Mouse (Mus musculus) spleen, postnatal 14 days (tissue): ENCODE data around the gene Cd59a.
A peak's percentile ranks its signal among the peaks of the same experiment; 100 is the strongest.
"Not testable (repeated sequence)": the region's sequence is repeated elsewhere in the genome, so short reads cannot be mapped to it uniquely, and the experiment has no call there.

Experiments
- DNase-seq, 2 experiments: peaks; one replicate each; pipeline ENCODE4 v3.0.0; 2021 to 2022; ENCODE audit warnings: low spot score in 2 of 2

The Cd59a gene

GRCm38 (mm10) chr2:104095741-104096213, at the start of gene Cd59a:
TSS of gene Cd59a (plus strand) at chr2:104095801.
- DNase-seq: peak; percentile 77

- DNase-seq: no peak
Measured at GRCm38 (mm10) chr2:104058381-104058780, 37.2 kb upstream of the Cd59a start.

- DNase-seq: no peak
Measured at GRCm38 (mm10) chr2:104058954-104059353, 36.6 kb upstream of the Cd59a start.

GRCm38 (mm10) chr2:104059786-104060185, 35.8 kb upstream of the Cd59a start:
- DNase-seq: no peak

GRCm38 (mm10) chr2:104060996-104061395, 34.6 kb upstream of the Cd59a start:
- DNase-seq: no peak

- DNase-seq: no peak
Measured at GRCm38 (mm10) chr2:104062665-104063064, 32.9 kb upstream of the Cd59a start.

GRCm38 (mm10) chr2:104064152-104064551, 31.4 kb upstream of the Cd59a start:
- no peak for DNase-seq

- DNase-seq: not testable (repeated sequence)
Measured at GRCm38 (mm10) chr2:104065526-104065925, 30.1 kb upstream of the Cd59a start, which contains the start of gene Gm10912. TSS of gene Gm10912 (plus strand) at chr2:104065826.

- not testable (repeated sequence) for DNase-seq
Measured at GRCm38 (mm10) chr2:104068450-104068849, 27.2 kb upstream of the Cd59a start, which contains the start of gene Gm10799. TSS of gene Gm10799 (minus strand) at chr2:104068550.

GRCm38 (mm10) chr2:104069704-104070185, 25.9 kb upstream of the Cd59a start, which contains the start of gene Cd59b:
TSS of gene Cd59b (plus strand) at chr2:104069849.
- peak; percentile 64 to 72 for DNase-seq

- not testable (repeated sequence) for DNase-seq
Measured at GRCm38 (mm10) chr2:104078285-104078684, 17.3 kb upstream of the Cd59a start.

- not testable (repeated sequence) for DNase-seq
Measured at GRCm38 (mm10) chr2:104081436-104082050, 14.1 kb upstream of the Cd59a start.

- DNase-seq: no peak
Measured at GRCm38 (mm10) chr2:104082474-104082873, 13.1 kb upstream of the Cd59a start.

GRCm38 (mm10) chr2:104084027-104084426, 11.6 kb upstream of the Cd59a start:
- DNase-seq: not testable (repeated sequence)

- DNase-seq: not testable (repeated sequence)
Measured at GRCm38 (mm10) chr2:104087562-104087961, 8.0 kb upstream of the Cd59a start.

- DNase-seq: no peak
Measured at GRCm38 (mm10) chr2:104093305-104093704, 2.3 kb upstream of the Cd59a start.

GRCm38 (mm10) chr2:104096256-104096655, 655 bp downstream of the Cd59a start:
- DNase-seq: no peak

GRCm38 (mm10) chr2:104096796-104097195, 1.2 kb downstream of the Cd59a start:
- not testable (repeated sequence) for DNase-seq

- DNase-seq: not testable (repeated sequence)
Measured at GRCm38 (mm10) chr2:104097396-104097795, 1.8 kb downstream of the Cd59a start.

GRCm38 (mm10) chr2:104098529-104099230, 3.1 kb downstream of the Cd59a start:
- no peak for DNase-seq

- no peak for DNase-seq
Measured at GRCm38 (mm10) chr2:104099231-104099585, 3.6 kb downstream of the Cd59a start.

GRCm38 (mm10) chr2:104099946-104100345, 4.3 kb downstream of the Cd59a start:
- DNase-seq: no peak

GRCm38 (mm10) chr2:104104800-104105199, 9.2 kb downstream of the Cd59a start:
- no peak for DNase-seq
